Mouse (Mus musculus) limb, embryonic 12.5 days (tissue): ENCODE results near the gene Angel2. TPM values are rescaled to one million over a fixed set of nuclear protein-coding genes. Genes with fewer than 3 reads are reported as not detected.

ENCODE experiments used
- ATAC-seq: fragments of 200-750 bp; cut with Nextera tagmentation; 2 replicates; pipeline ENCODE4 v1.8.0; 2017; ENCODE audit warnings: low read depth, moderate TSS enrichment; ENCODE audit not compliant: insufficient number of reproducible peaks, insufficient read depth, low FRiP score, low TSS enrichment
- H3K27ac ChIP-seq: fragments of 300-500 bp; sonication (generic); 2 replicates; pipeline ENCODE4 v1.5.1; 2016; ENCODE audit warnings: mild to moderate bottlenecking, moderate library complexity
- H3K27me3 ChIP-seq: fragments of 300-500 bp; sonication (generic); 2 replicates; pipeline ENCODE4 v1.6.1; 2016; ENCODE audit warnings: mild to moderate bottlenecking, moderate library complexity
- H3K36me3 ChIP-seq: fragments of 300-500 bp; sonication (generic); 2 replicates; pipeline ENCODE4 v1.6.1; 2016; ENCODE audit warnings: mild to moderate bottlenecking, moderate library complexity
- H3K4me1 ChIP-seq: fragments of 300-500 bp; sonication (generic); replicated peaks from 2 replicates; pipeline ENCODE4 v1.6.1; 2016
- H3K4me2 ChIP-seq: fragments of 300-500 bp; sonication (generic); 2 replicates; pipeline ENCODE4 v1.6.1; 2016; ENCODE audit warnings: mild to moderate bottlenecking, moderate library complexity
- H3K4me3 ChIP-seq: fragments of 300-500 bp; sonication (generic); replicated peaks from 2 replicates; pipeline ENCODE4 v1.5.1; 2016; ENCODE audit warnings: mild to moderate bottlenecking
- H3K9ac ChIP-seq: fragments of 300-500 bp; sonication (generic); replicated peaks from 2 replicates; pipeline ENCODE4 v1.6.1; 2016; ENCODE audit warnings: mild to moderate bottlenecking, moderate library complexity
- H3K9me3 ChIP-seq: fragments of 300-500 bp; sonication (generic); 2 replicates; pipeline ENCODE4 v1.6.1; 2016; ENCODE audit warnings: mild to moderate bottlenecking, moderate library complexity
- WGBS: fragments of 180-500 bp; shearing (Covaris S2); methylation state at CpG from one replicate; pipeline ENCODE4 v1.1.7; 2016; 5-methylcytosine and 5-hydroxymethylcytosine counted together
- polyA plus RNA-seq: library from polyadenylated mRNA; unstranded; fragments of >200 nt; fragmentation: Nextera tagmentation; extraction: Ambion mirVana; gene quantifications from 2 replicates; pipeline ENCODE4 v1.2.1, GENCODE M21; 2016

Gene Angel2
- polyA plus RNA-seq, 1 experiment from 2014 or later, result 61.7 TPM

- no peak for ATAC-seq
- WGBS, result 68% methylated on average over 6 of the region's 6 CpGs
- H3K9ac ChIP-seq, result no peak overlapping the region
- 0 out of 2 replicates have a peak overlapping the region, but pooled peaks have one; percentile 18 for H3K4me2 ChIP-seq
- no peaks in the 10 kb centered on the region for H3K27me3 ChIP-seq
- H3K9me3 ChIP-seq, result no peaks in the 10 kb centered on the region
- peaks cover 23% of the 10 kb centered on the region for H3K36me3 ChIP-seq
- peaks cover 14% of the 10 kb centered on the region for H3K4me1 ChIP-seq
- H3K4me3 ChIP-seq, result no peak overlapping the region
- H3K27ac ChIP-seq, result no peak overlapping the region
Observed at GRCm38 (mm10) chr1:190930181-190930580, 5.3 kb downstream of the Angel2 start.

- WGBS, result 91% methylated on average over 7 of the region's 7 CpGs
- H3K9ac ChIP-seq, result no peak overlapping the region
Observed at GRCm38 (mm10) chr1:190939803-190940202, 14.9 kb downstream of the Angel2 start.

GRCm38 (mm10) chr1:190944109-190944760, 19.3 kb downstream of the Angel2 start:
- H3K27ac ChIP-seq, result no peak overlapping the region
- H3K4me1 ChIP-seq, result no peaks in the 10 kb centered on the region
- 50% methylated on average over 6 of the region's 6 CpGs for WGBS
- peaks cover 92% of the 10 kb centered on the region for H3K36me3 ChIP-seq
- H3K4me3 ChIP-seq, result no peak overlapping the region
- no peak overlapping the region for H3K4me2 ChIP-seq
- no peak overlapping the region for H3K9ac ChIP-seq
- peak; percentile 75 for ATAC-seq
- no peaks in the 10 kb centered on the region for H3K27me3 ChIP-seq
- no peaks in the 10 kb centered on the region for H3K9me3 ChIP-seq

More at GRCm38 (mm10) chr1:190939803-190940202, 14.9 kb downstream of the Angel2 start:
- H3K4me2 ChIP-seq, result no peak overlapping the region
- no peak for ATAC-seq
- H3K4me1 ChIP-seq, result no peaks in the 10 kb centered on the region
- no peaks in the 10 kb centered on the region for H3K9me3 ChIP-seq
- no peaks in the 10 kb centered on the region for H3K27me3 ChIP-seq
- H3K27ac ChIP-seq, result no peak overlapping the region
- no peak overlapping the region for H3K4me3 ChIP-seq
- peaks cover 88% of the 10 kb centered on the region for H3K36me3 ChIP-seq

- Histone ChIP-seq H3K4me1 (no peaks in the 10 kb centered on the region), H3K4me2 (no peak overlapping the region), H3K9ac (no peak overlapping the region), H3K9me3 (no peaks in the 10 kb centered on the region), H3K36me3 (peaks cover 93% of the 10 kb centered on the region), H3K27ac (no peak overlapping the region), H3K27me3 (no peaks in the 10 kb centered on the region), H3K4me3 (no peak overlapping the region)
- 88% methylated on average over 5 of the region's 5 CpGs for WGBS
- no peak for ATAC-seq
Observed at GRCm38 (mm10) chr1:190947986-190948385, 23.1 kb downstream of the Angel2 start.

GRCm38 (mm10) chr1:190948439-190948838, 23.5 kb downstream of the Angel2 start:
- no peaks in the 10 kb centered on the region for H3K27me3 ChIP-seq
- no peak overlapping the region for H3K4me3 ChIP-seq
- H3K9me3 ChIP-seq, result no peaks in the 10 kb centered on the region
- peaks cover 93% of the 10 kb centered on the region for H3K36me3 ChIP-seq
- no peaks in the 10 kb centered on the region for H3K4me1 ChIP-seq
- no peak for ATAC-seq
- H3K4me2 ChIP-seq, result no peak overlapping the region
- H3K27ac ChIP-seq, result no peak overlapping the region
- no peak overlapping the region for H3K9ac ChIP-seq
- 84% methylated on average over 7 of the region's 7 CpGs for WGBS

- H3K4me3 ChIP-seq, result no peak overlapping the region
- H3K4me1 ChIP-seq, result no peaks in the 10 kb centered on the region
- H3K27ac ChIP-seq, result no peak overlapping the region
- WGBS, result 87% methylated on average over 17 of the region's 17 CpGs
- ATAC-seq, result no peak
- H3K4me2 ChIP-seq, result no peak overlapping the region
- no peaks in the 10 kb centered on the region for H3K27me3 ChIP-seq
- no peaks in the 10 kb centered on the region for H3K9me3 ChIP-seq
- peaks cover 93% of the 10 kb centered on the region for H3K36me3 ChIP-seq
- H3K9ac ChIP-seq, result no peak overlapping the region
Observed at GRCm38 (mm10) chr1:190948846-190949245, 23.9 kb downstream of the Angel2 start.

GRCm38 (mm10) chr1:190951014-190951413, 26.1 kb downstream of the Angel2 start:
- no peak overlapping the region for H3K4me3 ChIP-seq
- no peak for ATAC-seq
- no peak overlapping the region for H3K27ac ChIP-seq
- H3K4me1 ChIP-seq, result no peaks in the 10 kb centered on the region
- no peak overlapping the region for H3K4me2 ChIP-seq
- H3K9ac ChIP-seq, result no peak overlapping the region
- no peaks in the 10 kb centered on the region for H3K27me3 ChIP-seq
- H3K36me3 ChIP-seq, result peaks cover 99% of the 10 kb centered on the region
- WGBS, result 85% methylated on average over 5 of the region's 5 CpGs
- no peaks in the 10 kb centered on the region for H3K9me3 ChIP-seq

- H3K4me1 ChIP-seq, result no peaks in the 10 kb centered on the region
- peaks cover 99% of the 10 kb centered on the region for H3K36me3 ChIP-seq
- no peaks in the 10 kb centered on the region for H3K27me3 ChIP-seq
- H3K4me2 ChIP-seq, result no peak overlapping the region
- ATAC-seq, result no peak
- H3K9ac ChIP-seq, result no peak overlapping the region
- H3K4me3 ChIP-seq, result no peak overlapping the region
- no peak overlapping the region for H3K27ac ChIP-seq
- no peaks in the 10 kb centered on the region for H3K9me3 ChIP-seq
- WGBS, result 56% methylated on average over 3 of the region's 3 CpGs
Observed at GRCm38 (mm10) chr1:190953009-190953408, 28.1 kb downstream of the Angel2 start.

- Histone ChIP-seq H3K9me3 (no peaks in the 10 kb centered on the region), H3K9ac (no peak overlapping the region), H3K36me3 (peaks cover 99% of the 10 kb centered on the region), H3K27ac (no peak overlapping the region), H3K4me1 (no peaks in the 10 kb centered on the region), H3K4me2 (no peak overlapping the region), H3K27me3 (no peaks in the 10 kb centered on the region), H3K4me3 (no peak overlapping the region)
- no peak for ATAC-seq
- 75% methylated on average over 5 of the region's 5 CpGs for WGBS
Observed at GRCm38 (mm10) chr1:190958821-190959220, 33.9 kb downstream of the Angel2 start.

GRCm38 (mm10) chr1:190962760-190963159, 37.8 kb downstream of the Angel2 start:
- peaks cover 99% of the 10 kb centered on the region for H3K36me3 ChIP-seq
- 94% methylated on average over 3 of the region's 3 CpGs for WGBS
- H3K4me3 ChIP-seq, result no peak overlapping the region
- H3K9ac ChIP-seq, result no peak overlapping the region
- no peak for ATAC-seq
- no peak overlapping the region for H3K27ac ChIP-seq
- no peaks in the 10 kb centered on the region for H3K27me3 ChIP-seq
- H3K9me3 ChIP-seq, result no peaks in the 10 kb centered on the region
- H3K4me1 ChIP-seq, result no peaks in the 10 kb centered on the region
- H3K4me2 ChIP-seq, result no peak overlapping the region

- Histone ChIP-seq H3K4me2 (no peak overlapping the region), H3K4me3 (no peak overlapping the region), H3K9ac (no peak overlapping the region), H3K27ac (no peak overlapping the region), H3K27me3 (no peaks in the 10 kb centered on the region), H3K36me3 (peaks cover 99% of the 10 kb centered on the region), H3K9me3 (no peaks in the 10 kb centered on the region), H3K4me1 (no peaks in the 10 kb centered on the region)
- no peak for ATAC-seq
- WGBS, result 89% methylated on average over 15 of the region's 15 CpGs
Observed at GRCm38 (mm10) chr1:190964992-190965780, 40.3 kb downstream of the Angel2 start.
